Mouse (Mus musculus) C2C12 (cell line): ENCODE measurements at regions not wholly inside any gene's neighbourhood (a gene's known extent, or its start where the extent isn't known, plus 50 kb on each side); places are given as distances from the start of the nearest gene placed in this dataset.
A peak's percentile ranks its signal among the peaks of the same experiment; 100 is the strongest.

Source experiments
- H3K27me3 ChIP-seq: one replicate; pipeline ENCODE4 v1.6.1; 2011; ENCODE audit not compliant: control insufficient read depth, insufficient read depth, insufficient read length
- H3K36me3 ChIP-seq: one replicate; pipeline ENCODE4 v1.6.1; 2011; ENCODE audit not compliant: control insufficient read depth, insufficient read depth
- H3K4me3 ChIP-seq: one replicate; pipeline ENCODE4 v1.5.1; 2011; ENCODE audit warnings: mild to moderate bottlenecking, control low read depth; ENCODE audit not compliant: poor library complexity, insufficient read depth, severe bottlenecking
- H3K79me2 ChIP-seq: one replicate; pipeline ENCODE4 v1.6.1; 2011; ENCODE audit not compliant: control insufficient read depth, insufficient read depth
- H3K79me3 ChIP-seq: one replicate; pipeline ENCODE4 v1.6.1; 2011; ENCODE audit warnings: low read depth, control low read depth
- H3ac ChIP-seq: one replicate; pipeline ENCODE3; 2011; ENCODE audit warnings: low read depth; ENCODE audit not compliant: control insufficient read depth, insufficient read length
- CEBPB ChIP-seq: IDR thresholded peaks from one replicate; pipeline ENCODE4 v1.6.1; 2011; ENCODE audit warnings: low read depth, mild to moderate bottlenecking, control low read depth, moderate library complexity
- CTCF ChIP-seq: IDR thresholded peaks from one replicate; pipeline ENCODE4 v1.5.1; 2011; ENCODE audit not compliant: control insufficient read depth, insufficient read depth, insufficient read length
- FOSL1 ChIP-seq: IDR thresholded peaks from one replicate; pipeline ENCODE4 v1.8.0; 2011; ENCODE audit warnings: mild to moderate bottlenecking, low read length; ENCODE audit not compliant: poor library complexity, insufficient read depth, severe bottlenecking
- MAX ChIP-seq: IDR thresholded peaks from one replicate; pipeline ENCODE4 v1.6.1; 2011; ENCODE audit warnings: mild to moderate bottlenecking, control low read depth
- MYOD1 ChIP-seq: IDR thresholded peaks from one replicate; pipeline ENCODE4 v1.6.1; 2011; ENCODE audit warnings: low read depth; ENCODE audit not compliant: control insufficient read depth, insufficient read length
- MYOG ChIP-seq: IDR thresholded peaks from one replicate; pipeline ENCODE4 v1.6.1; 2011; ENCODE audit not compliant: control insufficient read depth, insufficient read length; ENCODE audit errors: extremely low read depth
- USF1 ChIP-seq: IDR thresholded peaks from one replicate; pipeline ENCODE4 v1.6.1; 2011; ENCODE audit warnings: low read depth, mild to moderate bottlenecking, control low read depth, moderate library complexity

DNA sequence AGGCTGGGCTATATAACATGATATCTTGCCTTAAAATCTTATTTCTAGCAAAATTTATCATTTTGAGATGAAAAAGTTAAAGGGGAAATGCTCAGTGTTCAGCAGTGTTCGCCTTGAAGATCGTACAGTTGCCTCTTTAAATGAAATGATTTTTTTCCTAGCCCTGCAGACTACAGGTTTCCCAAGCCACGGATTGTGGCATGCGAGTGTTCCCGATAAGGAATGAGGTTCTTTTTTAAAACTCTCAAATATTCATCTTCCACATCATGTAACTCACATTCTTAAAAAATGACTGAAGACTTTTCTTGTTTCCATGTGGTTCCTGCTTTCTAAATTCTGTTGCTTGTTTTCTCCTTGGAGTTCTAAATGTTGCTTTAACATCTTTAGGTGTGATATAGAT, 566.0 kb downstream of the Gm43517 start:
- H3K36me3 ChIP-seq, result no peaks in the 10 kb centered on the region
- no peaks in the 10 kb centered on the region for H3K79me3 ChIP-seq
- no peaks in the 10 kb centered on the region for H3K79me2 ChIP-seq
- no peaks in the 10 kb centered on the region for H3K27me3 ChIP-seq
- H3ac ChIP-seq, result no peak overlapping the region
- H3K4me3 ChIP-seq, result no peak overlapping the region
- TF ChIP-seq MYOG, result no peak
- TF ChIP-seq FOSL1, result no peak
- no peak for TF ChIP-seq CTCF
- no peak for TF ChIP-seq CEBPB
- TF ChIP-seq USF1, result no peak
- TF ChIP-seq MYOD1, result no peak
- TF ChIP-seq MAX, result no peak

DNA sequence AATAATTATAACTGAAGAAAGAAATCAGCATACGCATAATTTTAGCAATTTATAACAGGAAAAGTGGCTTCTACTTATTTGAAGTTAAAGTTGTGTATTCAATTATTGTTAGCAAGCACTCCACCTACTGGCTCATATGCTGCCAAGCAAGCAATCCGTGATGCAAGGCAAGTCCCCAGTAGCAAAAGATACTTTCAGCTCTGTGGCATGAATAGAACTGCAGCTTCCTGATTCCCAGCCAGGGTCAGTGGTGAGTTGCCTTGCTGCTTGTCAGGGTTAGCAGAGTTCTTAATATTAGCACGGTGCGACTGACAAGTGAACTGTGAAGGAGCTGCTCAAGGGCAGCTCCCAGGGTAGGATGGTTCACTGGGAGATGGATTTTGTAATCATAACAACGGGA, 566.8 kb downstream of the Gm43517 start:
- H3K36me3 ChIP-seq, result no peaks in the 10 kb centered on the region
- TF ChIP-seq CTCF (peak; percentile 15), MAX (no peak)
- H3K79me3 ChIP-seq, result no peaks in the 10 kb centered on the region
- H3ac ChIP-seq, result no peak overlapping the region
- H3K27me3 ChIP-seq, result no peaks in the 10 kb centered on the region
- no peak overlapping the region for H3K4me3 ChIP-seq
- no peaks in the 10 kb centered on the region for H3K79me2 ChIP-seq

DNA sequence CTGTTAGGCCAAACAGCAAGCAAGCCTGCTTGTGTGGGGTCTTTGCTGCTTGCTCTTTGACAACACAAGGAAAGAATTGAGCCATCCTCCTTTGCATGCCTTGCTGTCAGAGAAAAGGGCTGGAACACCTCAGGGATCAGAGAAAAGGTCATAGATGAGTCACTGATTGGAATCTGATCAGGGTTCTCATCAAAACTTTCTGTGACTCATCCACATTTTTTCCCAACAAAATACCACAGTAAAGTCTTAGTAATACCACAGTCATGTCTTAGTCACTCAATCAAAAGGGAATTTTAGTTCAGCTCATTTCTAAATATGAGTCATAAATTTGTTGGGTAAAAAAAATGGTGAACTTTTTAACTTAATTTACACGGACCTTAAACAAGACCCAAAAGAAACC, 583.1 kb downstream of the Gm43517 start:
- TF ChIP-seq CTCF (no peak), USF1 (no peak), CEBPB (no peak), FOSL1 (peak; percentile 100), MYOG (no peak), MAX (peak; percentile 15), MYOD1 (no peak)
- no peak overlapping the region for H3K4me3 ChIP-seq
- H3ac ChIP-seq, result no peak overlapping the region
- H3K79me3 ChIP-seq, result no peaks in the 10 kb centered on the region
- H3K27me3 ChIP-seq, result no peaks in the 10 kb centered on the region
- H3K79me2 ChIP-seq, result no peaks in the 10 kb centered on the region
- H3K36me3 ChIP-seq, result no peaks in the 10 kb centered on the region

DNA sequence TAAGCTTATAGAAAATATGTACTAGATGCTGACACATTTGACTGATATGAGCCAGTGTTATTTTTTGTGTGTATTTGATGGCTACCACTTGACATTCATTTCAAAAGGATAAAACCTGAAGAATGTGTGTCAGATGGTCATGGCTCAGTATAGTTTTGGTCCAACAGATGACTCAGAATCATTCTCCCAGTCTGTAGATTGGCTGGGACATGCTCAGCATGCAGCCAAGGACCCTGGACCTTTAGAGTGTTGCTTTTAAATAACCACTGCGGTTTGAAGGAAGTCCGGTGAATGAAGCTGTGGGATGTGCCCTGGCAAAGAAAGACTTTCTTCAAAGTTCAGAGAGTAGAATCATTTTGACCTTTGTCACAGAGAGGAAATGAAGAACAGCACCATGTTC, 584.6 kb downstream of the Gm43517 start:
- Histone ChIP-seq H3K36me3 (no peaks in the 10 kb centered on the region), H3K4me3 (no peak overlapping the region), H3K79me2 (no peaks in the 10 kb centered on the region), H3K27me3 (no peaks in the 10 kb centered on the region), H3ac (no peak overlapping the region), H3K79me3 (no peaks in the 10 kb centered on the region)
- TF ChIP-seq FOSL1 (peak; percentile 47), MAX (peak; percentile 83), CTCF (no peak)

DNA sequence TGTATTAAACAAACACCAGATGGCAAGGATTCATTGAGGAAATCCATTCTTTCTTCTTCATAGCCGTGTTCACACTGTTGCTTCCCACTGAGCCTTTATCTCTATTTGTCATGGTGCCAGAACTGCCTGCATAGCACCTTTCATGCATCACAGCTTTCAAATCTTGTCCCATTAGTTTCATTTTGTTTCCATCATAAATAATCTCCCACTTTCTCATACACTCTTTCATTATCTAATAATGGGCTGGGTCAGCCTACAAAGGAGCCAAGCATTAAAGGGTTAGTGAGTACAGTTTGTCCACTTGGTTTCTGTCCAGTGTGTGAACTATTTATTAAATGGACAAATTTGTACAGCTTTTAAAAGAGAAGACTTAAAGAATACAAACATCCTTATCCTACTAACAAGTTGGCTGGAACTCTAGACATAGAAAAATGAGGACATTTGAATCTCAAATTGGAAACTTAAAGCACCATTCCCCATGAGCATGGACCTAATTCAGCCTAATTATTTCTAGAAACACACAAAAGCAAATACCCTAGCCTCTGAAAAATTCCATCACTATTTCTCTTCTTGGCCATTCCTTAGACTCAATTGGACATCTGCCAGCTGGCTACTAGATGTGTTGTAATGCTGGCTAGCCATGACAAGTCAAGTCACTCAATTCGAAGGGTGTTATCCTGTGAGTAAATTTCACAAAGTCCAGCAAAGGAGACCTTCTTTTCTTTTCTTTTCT, 589.8 kb downstream of the Gm43517 start:
- Histone ChIP-seq H3K4me3 (no peak overlapping the region), H3K79me2 (no peaks in the 10 kb centered on the region), H3K27me3 (no peaks in the 10 kb centered on the region), H3K36me3 (no peaks in the 10 kb centered on the region), H3ac (no peak overlapping the region), H3K79me3 (no peaks in the 10 kb centered on the region)
- no peak for TF ChIP-seq CTCF
- no peak for TF ChIP-seq MYOD1
- TF ChIP-seq MAX, result no peak
- no peak for TF ChIP-seq USF1
- TF ChIP-seq CEBPB, result no peak
- no peak for TF ChIP-seq MYOG
- no peak for TF ChIP-seq FOSL1

DNA sequence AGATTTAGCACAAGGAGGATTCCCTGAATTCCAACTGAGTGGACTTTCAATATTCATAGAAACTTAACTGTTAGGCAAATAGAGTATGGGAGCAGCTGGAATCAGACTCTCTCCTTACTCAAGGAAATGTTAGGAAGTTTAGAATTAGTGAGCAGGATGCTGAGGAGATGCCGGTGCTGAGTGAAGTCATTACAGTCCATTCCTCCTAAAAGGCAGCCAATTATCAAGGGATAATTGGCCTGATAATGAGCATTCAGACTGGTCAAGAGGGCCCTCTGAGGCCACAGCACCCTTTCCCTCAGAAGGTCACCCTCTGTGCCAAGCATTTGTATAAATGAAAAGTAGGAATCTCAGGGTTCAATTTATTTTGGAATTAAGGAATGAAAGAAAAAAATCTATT, 590.6 kb downstream of the Gm43517 start:
- no peak for TF ChIP-seq MYOD1
- no peak for TF ChIP-seq CEBPB
- no peak for TF ChIP-seq MYOG
- TF ChIP-seq CTCF, result no peak
- TF ChIP-seq MAX, result no peak
- no peak for TF ChIP-seq FOSL1
- TF ChIP-seq USF1, result no peak
- Histone ChIP-seq H3K79me3 (no peaks in the 10 kb centered on the region), H3K27me3 (no peaks in the 10 kb centered on the region), H3ac (no peak overlapping the region), H3K36me3 (no peaks in the 10 kb centered on the region), H3K4me3 (no peak overlapping the region), H3K79me2 (no peaks in the 10 kb centered on the region)
